Mouse (Mus musculus) left cerebral cortex, adult 9 months (tissue): ENCODE data around the gene Wdr41.

Source experiments
- DNase-seq, 2 experiments: peaks; one replicate each; pipeline ENCODE4 v3.0.0; 2022; ENCODE audit warnings: low spot score in 2 of 2

Gene Wdr41

DNA sequence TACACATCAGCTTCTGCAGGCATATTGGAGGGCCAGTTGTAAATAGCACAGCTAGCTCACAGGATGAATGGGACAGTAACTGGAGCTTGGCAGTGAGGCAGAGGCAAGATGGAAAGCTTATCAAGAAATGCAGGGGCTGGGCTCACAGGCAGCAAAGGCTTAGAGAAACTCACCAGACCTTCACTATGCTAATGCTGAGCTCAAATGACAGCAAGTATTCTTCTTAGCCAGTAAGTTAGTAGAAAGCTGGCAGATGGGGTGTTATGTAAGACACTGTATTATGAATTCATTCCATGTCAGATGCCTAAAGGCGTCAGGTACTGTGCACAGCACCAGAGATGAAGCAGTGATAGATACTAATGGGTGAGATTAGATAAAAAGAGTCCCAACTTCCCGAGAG, 58.6 kb downstream of the Wdr41 start:
- DNase-seq: peak; percentile 75 to 76

DNA sequence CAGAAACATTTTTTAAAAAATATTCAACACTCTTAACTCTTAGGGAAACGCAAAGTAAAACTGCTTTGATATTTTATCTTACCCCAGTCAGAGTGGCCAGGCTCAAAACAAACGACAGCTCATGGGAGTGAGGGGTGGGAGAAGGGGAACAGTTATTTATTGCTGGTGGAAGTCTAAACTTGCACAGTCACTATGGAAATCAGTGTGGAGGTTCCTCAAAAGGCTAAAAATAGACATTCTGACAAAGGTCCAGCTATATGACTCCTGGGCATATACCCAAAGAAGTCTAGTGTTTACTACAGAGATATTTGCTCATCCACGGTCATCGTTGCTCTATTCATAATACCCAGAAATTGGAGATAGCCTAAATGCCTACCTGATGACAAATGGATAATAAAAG, 62.1 kb downstream of the Wdr41 start:
- DNase-seq: no peak

DNA sequence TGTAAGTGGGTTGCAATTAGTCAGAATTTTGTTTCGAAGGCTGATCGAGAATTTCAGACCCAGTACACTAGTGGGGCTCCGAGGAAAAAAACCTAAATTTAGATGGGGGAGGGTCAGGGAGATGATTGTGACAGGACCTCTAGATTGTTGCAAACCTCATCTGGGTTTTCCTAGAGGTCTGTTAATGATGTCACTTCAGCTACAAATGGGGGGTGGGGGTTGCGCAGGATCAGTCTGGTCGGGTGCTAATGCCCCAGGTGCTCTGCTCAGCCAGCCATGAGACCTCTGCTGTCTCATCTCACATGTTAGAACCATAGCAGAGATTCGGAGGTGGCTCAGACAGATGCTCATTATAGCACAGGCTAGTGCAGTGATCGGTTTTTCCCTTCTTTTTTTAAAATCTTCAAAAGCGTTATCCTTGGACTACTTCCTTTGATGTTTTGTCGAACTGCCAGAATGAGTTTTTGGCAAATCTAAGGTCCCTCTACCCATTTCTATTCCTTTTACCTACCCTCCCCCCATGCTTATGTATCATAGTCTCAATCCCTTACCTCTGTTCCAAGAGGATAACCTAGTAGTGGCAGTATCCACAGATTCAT, 64.1 kb downstream of the Wdr41 start:
- DNase-seq: no peak

DNA sequence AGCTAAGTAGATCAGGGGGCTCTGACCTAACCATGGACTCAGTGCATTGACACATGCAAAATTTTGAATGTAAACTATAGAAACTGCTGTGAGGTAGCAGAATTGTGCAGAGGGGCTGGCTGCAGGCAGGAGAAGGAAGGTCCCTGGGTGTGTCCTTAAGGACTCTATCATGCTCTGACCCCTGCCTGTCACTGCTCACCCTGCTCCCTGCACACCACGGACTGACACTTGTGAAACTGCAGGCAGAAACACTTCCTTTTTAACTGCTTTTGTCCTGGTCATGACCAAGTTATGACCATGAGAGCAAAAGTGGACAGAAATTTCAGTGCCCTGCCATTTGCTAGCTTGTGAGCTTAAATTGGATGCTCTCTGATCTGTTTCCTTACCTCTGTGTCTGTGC, 68.0 kb downstream of the Wdr41 start:
- DNase-seq: no peak

DNA sequence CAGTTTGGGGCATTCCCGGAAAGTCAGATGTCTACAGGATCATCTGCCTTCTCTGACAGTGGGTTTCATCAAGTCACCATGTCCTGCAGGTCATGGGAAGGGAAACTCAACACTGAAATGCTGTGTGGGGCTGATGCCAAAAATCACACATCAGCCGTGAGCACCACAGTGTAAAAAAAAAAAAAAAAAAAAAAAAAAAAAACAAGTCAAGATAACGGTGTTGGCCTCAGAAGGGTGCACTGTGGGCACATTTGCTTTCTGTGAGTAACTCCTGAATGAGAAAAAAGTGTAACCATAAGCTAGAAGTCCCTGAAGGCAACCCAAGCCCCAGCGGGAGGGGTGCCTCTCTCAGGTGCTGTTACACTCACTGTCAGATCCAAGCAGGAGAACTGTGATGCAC, 74.3 kb downstream of the Wdr41 start:
- no peak for DNase-seq

DNA sequence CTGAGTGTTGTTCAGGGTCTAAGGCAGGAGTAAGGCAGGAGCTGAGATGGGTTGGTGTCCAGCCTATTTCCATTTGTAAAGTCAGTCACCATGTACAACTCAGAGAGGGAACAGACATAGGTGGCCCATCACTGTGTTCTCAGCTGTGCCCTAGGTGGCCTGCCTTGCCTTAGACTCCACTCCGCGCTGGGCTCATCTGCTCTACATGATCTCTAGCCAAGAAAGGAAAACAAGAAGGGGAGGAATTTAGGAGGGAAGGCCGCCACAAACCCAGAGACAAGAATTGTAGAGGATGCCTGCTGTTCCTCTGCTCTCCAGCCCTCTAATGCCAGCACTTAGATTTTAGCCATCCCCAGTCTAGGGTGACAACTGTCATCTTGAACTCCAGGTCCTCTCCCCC, 76.3 kb downstream of the Wdr41 start:
- DNase-seq: no peak

DNA sequence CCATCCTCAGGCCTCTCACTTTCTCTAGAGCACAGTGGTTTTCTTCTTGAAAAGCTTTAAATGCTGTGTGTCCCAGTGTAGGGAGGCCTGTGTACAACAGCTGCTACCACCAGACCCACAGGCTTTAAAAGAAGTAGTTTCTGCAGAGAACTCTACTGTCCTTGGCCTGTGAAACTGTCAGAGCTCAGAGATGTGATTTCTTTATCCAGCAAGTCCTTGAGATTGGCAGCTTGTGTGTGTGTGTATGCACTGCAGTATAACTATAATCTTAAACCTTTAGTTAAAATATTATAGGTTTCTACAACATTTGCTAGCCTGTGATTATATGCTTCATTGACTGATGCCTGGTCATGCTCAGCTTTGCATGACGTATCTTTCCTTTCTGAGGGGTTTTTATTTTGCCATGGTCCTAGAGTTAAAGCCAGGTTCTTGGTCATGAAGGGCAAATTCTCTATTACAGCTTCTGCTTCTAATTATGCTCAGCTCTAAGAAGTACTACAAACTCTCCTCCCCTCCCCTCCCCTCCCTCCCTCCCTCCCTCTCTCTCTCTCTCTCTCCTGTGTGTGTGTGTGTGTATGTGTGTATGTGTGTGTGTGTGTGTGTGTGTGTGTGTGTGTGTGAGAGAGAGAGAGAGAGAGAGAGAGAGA, 79.7 kb downstream of the Wdr41 start:
- no peak for DNase-seq

DNA sequence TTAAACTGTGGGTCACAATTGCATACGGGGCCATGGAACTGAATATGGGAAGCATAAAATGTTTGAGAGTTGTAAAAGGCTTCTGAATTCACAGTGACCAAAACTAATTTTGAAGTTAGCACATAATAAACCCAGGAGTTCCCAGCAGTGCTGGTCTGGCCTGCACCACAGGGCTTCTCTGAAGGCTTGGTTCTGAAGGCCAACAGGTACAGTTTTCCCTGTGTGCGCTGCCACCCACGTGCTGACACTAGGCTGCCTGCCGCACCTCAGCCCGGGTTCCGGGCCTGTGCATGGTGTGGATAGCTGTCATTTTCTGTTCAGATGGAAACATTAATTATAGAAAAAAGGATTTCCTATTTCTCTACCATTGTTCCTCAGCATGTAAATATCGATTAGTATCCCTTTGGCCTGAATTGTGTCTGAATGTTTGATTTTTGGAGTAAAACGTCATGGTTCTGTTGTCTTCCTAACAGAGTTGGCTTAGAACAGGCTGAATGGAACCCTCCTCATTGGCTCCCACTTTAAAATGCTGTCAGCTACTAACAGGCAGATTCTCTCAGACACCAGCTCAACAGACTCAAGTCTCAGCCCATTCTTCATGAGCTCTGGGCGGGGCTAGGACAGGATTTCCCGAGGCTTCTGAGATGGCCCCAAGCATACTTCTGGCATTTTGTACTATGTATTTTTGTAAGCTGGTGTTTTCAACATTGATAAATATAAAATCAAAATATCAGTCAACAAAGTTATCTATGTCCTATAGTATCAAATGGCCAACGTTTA, 80.5 kb downstream of the Wdr41 start:
- no peak for DNase-seq

DNA sequence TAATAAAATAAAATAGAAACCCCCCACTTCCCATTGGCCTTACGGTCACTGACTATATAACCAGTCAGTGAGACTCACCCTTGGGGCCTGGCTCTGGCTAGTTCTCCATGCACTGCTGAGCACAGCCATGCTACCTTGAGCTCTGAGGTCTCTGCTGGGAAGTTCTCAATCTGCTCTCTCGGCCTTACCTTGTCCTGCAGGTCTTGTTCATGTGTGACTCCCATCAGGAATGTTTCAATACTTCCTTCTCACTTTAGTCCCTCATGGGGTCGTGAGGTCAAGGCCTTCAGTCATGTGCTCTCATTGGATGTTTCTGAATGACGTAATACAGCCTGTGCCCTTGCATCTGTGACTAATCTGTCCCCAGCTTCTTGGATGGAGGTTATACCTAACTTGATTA, 82.7 kb downstream of the Wdr41 start:
- DNase-seq: no peak

DNA sequence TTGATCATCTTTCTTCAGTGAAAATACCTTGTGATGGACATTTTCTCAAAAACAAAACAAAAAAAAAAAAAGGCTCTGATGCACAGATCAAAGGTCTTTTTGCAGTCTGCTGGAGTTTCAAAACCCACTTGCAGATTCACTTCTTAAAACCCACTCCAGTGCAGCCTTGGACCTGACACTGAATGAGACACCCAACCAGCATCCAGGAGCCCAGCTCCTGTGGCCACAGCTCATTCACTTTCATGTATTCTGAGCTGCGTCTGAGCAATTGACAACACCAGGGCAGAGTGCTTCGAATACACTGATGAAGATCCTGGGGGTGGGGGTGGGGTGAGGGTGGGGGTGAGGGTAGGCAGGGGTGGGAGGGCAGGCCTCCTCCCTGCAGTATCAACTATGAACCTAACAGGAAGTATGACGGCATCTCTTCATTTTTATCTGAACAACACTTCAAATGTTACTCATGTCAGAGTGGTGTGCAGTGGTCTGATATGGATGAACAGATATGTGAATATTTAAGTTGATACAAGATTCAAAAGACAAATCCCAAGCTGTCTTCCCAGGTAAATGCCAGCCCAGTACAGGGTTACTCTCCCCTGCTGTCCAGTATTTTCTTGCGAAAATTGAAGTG, 87.4 kb downstream of the Wdr41 start:
- DNase-seq: no peak

DNA sequence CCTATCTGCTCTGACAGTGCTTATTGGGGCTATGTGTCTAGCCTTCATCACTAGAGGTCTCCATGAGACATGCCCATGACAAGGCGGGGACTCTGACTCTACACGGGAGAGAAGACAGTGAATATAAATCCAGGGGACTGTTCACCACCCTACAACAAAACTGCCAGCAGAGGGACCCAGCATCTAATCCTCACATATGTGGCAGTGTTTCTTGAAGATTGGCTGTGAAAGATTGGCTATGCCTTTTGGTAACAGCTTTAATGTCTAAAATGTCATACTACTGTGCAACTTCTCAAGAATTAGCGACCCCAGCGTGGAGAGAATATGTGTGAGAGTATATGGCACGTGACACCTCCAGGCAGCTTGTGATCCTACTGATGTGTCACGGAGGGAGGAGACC, 91.7 kb downstream of the Wdr41 start:
- DNase-seq: no peak

DNA sequence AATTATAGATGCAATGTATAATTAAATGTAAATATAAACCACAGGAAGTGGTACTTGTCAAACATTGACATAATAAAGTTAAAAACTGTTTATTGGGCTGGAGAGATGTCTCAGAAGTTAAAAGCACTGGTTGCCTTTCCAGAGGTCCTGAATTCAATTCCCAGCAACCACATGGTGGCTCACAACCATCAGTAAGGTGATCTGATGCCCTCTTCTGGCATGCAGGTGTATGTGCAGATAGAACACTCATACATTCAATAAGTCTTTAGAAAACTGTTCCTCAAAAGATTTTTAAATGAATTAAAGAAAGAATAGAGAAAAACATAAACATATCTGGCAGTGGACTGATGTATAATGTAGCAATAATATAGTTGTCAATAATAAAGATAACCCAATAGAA, 94.1 kb downstream of the Wdr41 start:
- DNase-seq: no peak
